Mouse (Mus musculus): ENCODE data around the gene Fhad1.

DNA sequence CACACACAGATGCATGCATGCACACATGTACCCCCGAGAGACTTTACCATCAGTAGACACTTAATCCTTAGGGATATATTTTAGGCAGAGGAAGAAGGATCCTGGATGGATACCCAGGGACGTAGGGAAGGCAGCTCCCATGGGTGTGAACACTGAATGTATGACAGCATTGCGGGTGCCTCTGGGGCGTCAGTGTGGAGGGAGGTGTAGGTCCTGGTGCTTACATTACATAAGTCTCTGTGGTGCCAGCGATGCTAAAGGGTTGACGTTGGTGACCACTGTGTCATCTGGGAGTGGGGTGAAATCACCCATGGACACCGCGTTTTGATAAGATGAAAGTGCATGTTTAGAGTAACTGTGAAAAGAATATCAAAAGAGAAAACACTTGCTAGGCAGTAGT is 54.8 kb downstream of the Fhad1 start:
- no peak for TF ChIP-seq EP300 (optimal IDR thresholded peaks at IDR 0.05)
- TF ChIP-seq CTCF (IDR thresholded peaks at IDR 0.05; ENCODE audit: low read depth) = no peak

Measured in stomach, postnatal 0 days (tissue).